Mouse (Mus musculus) forebrain, embryonic 14.5 days (tissue): Measurements from ENCODE around the gene Gga1. TPM values are rescaled to one million over a fixed set of nuclear protein-coding genes. Genes with fewer than 3 reads are reported as not detected.
A peak's percentile ranks its signal among the peaks of the same experiment; 100 is the strongest.

ENCODE experiments used
- ATAC-seq: fragments of 200-750 bp; cut with Nextera tagmentation; 2 replicates; pipeline ENCODE4 v1.8.0; 2017; ENCODE audit warnings: mild to moderate bottlenecking, moderate library complexity
- DNase-seq: peaks from one replicate; pipeline ENCODE4 v3.0.0-alpha.2; 2015; ENCODE audit warnings: low spot score
- H3K27ac ChIP-seq: fragments of 300-500 bp; sonication (generic); 2 replicates; pipeline ENCODE4 v1.5.1; 2014; ENCODE audit warnings: low read depth, mild to moderate bottlenecking, control low read depth, low read length, moderate library complexity
- H3K27me3 ChIP-seq: fragments of 300-500 bp; sonication (generic); replicated peaks from 2 replicates; pipeline ENCODE4 v1.6.1; 2014; ENCODE audit warnings: low read length, control low read depth, mixed read lengths; ENCODE audit not compliant: control insufficient read depth, insufficient read depth
- H3K36me3 ChIP-seq: fragments of 300-500 bp; sonication (generic); 2 replicates; pipeline ENCODE4 v1.6.1; 2014; ENCODE audit warnings: low read length, control low read depth; ENCODE audit not compliant: control insufficient read depth, insufficient read depth
- H3K4me1 ChIP-seq: fragments of 300-500 bp; sonication (generic); 2 replicates; pipeline ENCODE4 v1.6.1; 2014; ENCODE audit warnings: antibody characterized with exemption, low read length, control low read depth; ENCODE audit not compliant: control insufficient read depth, insufficient read depth
- H3K4me2 ChIP-seq: fragments of 300-500 bp; sonication (generic); 2 replicates; pipeline ENCODE4 v1.6.1; 2014; ENCODE audit warnings: mild to moderate bottlenecking, control low read depth, low read length
- H3K4me3 ChIP-seq: fragments of 300-500 bp; sonication (generic); 2 replicates; pipeline ENCODE4 v1.5.1; 2014; ENCODE audit warnings: low read depth, low read length, control low read depth
- H3K9ac ChIP-seq: fragments of 300-500 bp; sonication (generic); 2 replicates; pipeline ENCODE4 v1.6.1; 2014; ENCODE audit warnings: mild to moderate bottlenecking, low read length, control low read depth, moderate library complexity
- H3K9me3 ChIP-seq: fragments of 300-500 bp; sonication (generic); replicated peaks from 2 replicates; pipeline ENCODE4 v1.6.1; 2016; ENCODE audit warnings: low read length, control low read depth, mixed read lengths; ENCODE audit not compliant: control insufficient read depth
- WGBS: fragments of 180-500 bp; shearing (Covaris S2); extraction: QIAGEN DNeasy Blood & Tissue Kit; methylation state at CpG from one replicate; pipeline ENCODE4 v1.1.7; 2014; 5-methylcytosine and 5-hydroxymethylcytosine counted together
- polyA plus RNA-seq: library from polyadenylated mRNA; unstranded; fragments of >200 nt; fragmentation: Nextera tagmentation; extraction: Ambion mirVana; gene quantifications from 2 replicates; pipeline ENCODE4 v1.2.1, GENCODE M21; 2014

Gene Gga1
- polyA plus RNA-seq, 1 experiment from 2014 or later = 34.8 TPM

DNA sequence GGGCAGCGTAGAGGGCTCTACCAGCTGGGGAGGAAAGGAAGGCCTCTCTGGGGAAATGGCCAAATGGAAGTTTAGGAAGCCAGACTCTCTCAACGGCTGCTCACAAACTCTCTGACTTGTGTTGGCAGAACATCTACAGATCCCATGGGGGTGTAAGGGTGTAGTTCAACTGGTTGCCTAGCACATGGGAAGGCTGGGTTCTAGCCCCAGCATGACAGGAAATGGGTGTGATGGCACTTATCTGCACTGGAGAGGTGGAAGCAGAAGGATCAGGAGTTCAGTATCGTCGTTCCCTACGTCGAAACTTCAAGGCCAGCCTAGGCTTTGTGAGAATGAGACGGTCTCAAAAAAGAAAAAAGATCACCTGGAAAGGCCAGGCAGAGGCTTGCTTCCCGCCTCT is 32.0 kb downstream of the Gga1 start:
- DNase-seq (no peak), ATAC-seq (no peak)
- H3K9ac ChIP-seq = no peak overlapping the region
- H3K27me3 ChIP-seq = no peaks in the 10 kb centered on the region
- no peaks in the 10 kb centered on the region for H3K9me3 ChIP-seq
- H3K4me3 ChIP-seq = no peak overlapping the region
- no peak overlapping the region for H3K4me2 ChIP-seq
- H3K4me1 ChIP-seq = peaks cover 4% of the 10 kb centered on the region; the same call in 1 of the 2 replicates
- 96% methylated on average over 8 of the region's 8 CpGs for WGBS
- no peak overlapping the region for H3K27ac ChIP-seq
- H3K36me3 ChIP-seq = no peaks in the 10 kb centered on the region

DNA sequence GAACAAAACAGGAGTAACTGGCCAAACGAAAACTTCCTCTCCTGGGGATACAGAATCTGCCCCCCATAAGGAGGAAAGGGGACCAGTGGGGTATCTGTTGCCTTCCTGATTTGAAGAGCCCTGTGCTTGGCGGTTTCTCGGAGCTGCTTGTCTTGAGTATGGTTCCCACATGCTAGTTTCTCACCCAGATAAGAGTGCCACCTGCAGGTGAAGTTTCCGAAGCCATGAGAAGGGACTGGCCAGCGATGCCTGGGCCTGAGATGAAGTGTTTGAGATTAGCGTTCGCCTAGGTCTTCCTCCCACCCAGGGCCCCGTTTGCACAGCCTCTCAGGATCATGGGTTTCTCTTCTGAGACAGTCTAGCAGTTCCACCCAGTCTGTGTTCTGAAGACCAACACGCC is 35.0 kb downstream of the Gga1 start:
- H3K4me1 ChIP-seq = peaks cover 21% of the 10 kb centered on the region
- no peak overlapping the region for H3K4me2 ChIP-seq
- ATAC-seq = no peak
- H3K27ac ChIP-seq = no peak overlapping the region
- H3K27me3 ChIP-seq = no peaks in the 10 kb centered on the region
- peak; percentile 61 for DNase-seq
- H3K9ac ChIP-seq = 0 out of 2 replicates have a peak overlapping the region, but pooled peaks have one; percentile 32
- 30% methylated on average over 9 of the region's 9 CpGs for WGBS
- no peaks in the 10 kb centered on the region for H3K36me3 ChIP-seq
- no peaks in the 10 kb centered on the region for H3K9me3 ChIP-seq
- H3K4me3 ChIP-seq = no peak overlapping the region

DNA sequence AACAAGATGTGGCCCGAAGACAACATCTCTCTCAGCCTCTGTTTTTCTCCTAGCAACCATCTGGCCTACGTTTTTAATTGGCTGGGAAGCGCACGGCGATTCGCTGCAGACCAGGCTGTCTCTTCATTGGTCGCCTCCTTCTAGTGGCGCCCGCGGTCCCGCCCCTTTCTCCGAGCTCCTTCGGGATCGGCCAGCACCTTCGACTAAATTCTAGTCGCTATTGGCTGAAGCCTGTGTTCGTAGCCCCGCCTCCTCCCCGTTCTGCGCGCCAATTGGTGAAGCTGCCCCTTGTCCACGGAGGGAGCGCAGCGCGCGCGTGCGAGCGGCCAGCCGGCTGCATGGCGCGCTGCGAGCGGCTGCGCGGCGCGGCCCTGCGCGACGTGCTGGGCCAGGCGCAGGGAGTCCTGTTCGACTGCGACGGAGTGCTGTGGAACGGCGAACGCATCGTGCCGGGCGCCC is 36.7 kb downstream of the Gga1 start, which contains the start of gene Pdxp:
Pdxp (plus strand) TSS at position 288 of the 459 bp plus-strand sequence.
- no peaks in the 10 kb centered on the region for H3K27me3 ChIP-seq
- WGBS = under 1% methylated on average over 50 of the region's 51 CpGs
- peaks cover 21% of the 10 kb centered on the region for H3K4me1 ChIP-seq
- peaks cover 12% of the 10 kb centered on the region for H3K36me3 ChIP-seq
- peak; percentile 99 for DNase-seq
- peak; percentile 95 for ATAC-seq
- H3K4me3 ChIP-seq = peak within 1 kb of the TSS; percentile 74
- H3K9ac ChIP-seq = peak within 1 kb of the TSS; percentile 88
- H3K27ac ChIP-seq = peak within 1 kb of the TSS; percentile 97
- peak within 1 kb of the TSS; percentile 94 for H3K4me2 ChIP-seq
- no peaks in the 10 kb centered on the region for H3K9me3 ChIP-seq

DNA sequence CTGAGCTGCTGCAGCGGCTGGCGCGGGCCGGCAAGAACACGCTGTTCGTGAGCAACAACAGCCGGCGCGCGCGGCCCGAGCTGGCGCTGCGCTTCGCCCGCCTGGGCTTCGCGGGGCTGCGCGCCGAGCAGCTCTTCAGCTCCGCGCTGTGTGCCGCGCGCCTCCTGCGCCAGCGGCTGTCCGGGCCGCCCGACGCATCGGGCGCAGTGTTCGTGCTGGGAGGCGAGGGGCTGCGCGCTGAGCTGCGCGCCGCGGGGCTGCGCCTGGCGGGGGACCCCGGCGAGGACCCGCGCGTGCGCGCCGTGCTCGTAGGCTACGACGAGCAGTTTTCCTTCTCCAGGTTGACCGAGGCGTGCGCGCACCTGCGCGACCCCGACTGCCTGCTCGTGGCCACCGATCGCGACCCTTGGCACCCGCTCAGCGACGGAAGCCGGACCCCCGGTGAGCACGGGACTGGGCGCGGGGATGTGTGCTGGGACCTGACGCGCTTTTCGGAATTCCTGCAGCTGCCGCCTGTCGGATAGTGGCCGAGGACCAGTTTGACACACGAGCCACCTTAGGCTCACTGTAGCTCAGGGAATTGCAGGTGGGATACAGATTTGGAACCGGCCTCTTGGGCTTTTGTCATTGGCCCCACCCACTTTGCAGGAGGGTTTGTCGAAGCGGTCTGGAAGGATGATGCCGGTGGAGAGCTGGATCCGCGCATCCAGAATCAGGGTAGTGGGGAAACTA is 37.3 kb downstream of the Gga1 start:
- peak; percentile 60 for DNase-seq
- under 1% methylated on average over 82 of the region's 87 CpGs for WGBS
- H3K9me3 ChIP-seq = no peaks in the 10 kb centered on the region

DNA sequence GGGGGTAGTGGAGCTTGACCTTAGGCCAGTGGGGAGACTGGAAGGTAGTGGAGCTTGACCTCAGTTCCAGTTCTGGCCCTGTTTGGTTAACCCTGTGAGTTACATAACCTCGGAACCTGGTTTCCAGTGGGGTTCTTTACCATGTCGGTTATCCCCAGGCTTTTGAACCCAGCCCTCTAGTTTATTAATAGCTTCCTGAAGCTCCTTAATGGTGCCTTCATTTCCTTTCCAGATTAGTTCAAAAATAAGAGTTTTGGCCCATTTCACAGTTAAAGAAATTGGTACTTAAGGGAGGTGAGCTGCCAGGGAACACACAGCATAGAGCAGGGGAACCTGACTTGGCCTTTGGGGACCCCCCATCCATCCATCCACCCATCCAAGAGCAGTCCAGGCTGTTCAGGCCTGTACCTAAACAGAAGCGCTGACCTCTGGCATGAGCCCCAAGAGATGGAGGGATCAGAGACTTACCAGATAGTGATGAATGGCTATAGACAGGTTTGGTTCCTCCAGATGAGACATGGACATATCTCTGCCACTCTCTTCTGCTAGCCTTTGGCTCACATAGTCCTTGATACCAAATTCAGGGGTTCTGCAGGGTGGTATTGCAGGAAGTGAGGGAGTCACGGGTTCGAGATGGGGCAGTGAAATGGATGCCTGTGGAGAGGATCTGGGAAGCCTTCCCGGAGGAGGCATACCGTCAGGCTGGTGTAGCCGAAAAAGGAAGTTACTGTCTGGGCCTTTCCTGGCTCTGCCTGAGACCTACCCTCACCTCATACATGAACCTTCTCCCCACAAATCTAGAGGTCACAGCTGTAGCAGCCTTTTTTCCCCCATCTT is 38.1 kb downstream of the Gga1 start:
- H3K27ac ChIP-seq = peak overlapping the region; percentile 97; the same call in 1 of the 2 replicates

More for the DNA sequence above, 37.3 kb downstream of the Gga1 start:
- peak overlapping the region; percentile 74 for H3K4me3 ChIP-seq
- H3K9ac ChIP-seq = peak overlapping the region; percentile 88
- peak overlapping the region; percentile 94 for H3K4me2 ChIP-seq
- peak overlapping the region; percentile 97 for H3K27ac ChIP-seq
- ATAC-seq = peak; percentile 68
- peaks cover 21% of the 10 kb centered on the region for H3K4me1 ChIP-seq
- H3K27me3 ChIP-seq = no peaks in the 10 kb centered on the region
- peaks cover 16% of the 10 kb centered on the region for H3K36me3 ChIP-seq

DNA sequence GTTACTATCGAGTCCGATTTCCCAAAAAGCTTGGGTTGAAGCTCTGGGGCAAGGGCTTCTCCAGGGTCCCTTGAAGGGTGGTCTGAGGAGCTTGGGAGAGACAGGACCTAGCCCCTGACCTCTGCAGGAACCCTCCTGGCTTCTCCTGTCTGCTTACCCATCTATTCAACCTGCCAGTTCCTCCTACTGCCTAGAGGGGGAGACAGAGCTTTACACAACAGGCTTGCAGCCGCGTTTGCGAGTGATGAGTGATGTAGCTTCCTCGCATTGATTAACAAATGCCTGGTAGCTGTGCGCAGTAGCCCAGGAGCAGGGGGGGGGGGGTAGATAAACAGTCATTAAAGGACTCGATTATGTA is 38.6 kb downstream of the Gga1 start:
- Histone ChIP-seq H3K27me3 (no peaks in the 10 kb centered on the region), H3K4me3 (peak overlapping the region; percentile 74), H3K36me3 (peaks cover 22% of the 10 kb centered on the region), H3K27ac (no peak overlapping the region), H3K4me1 (peaks cover 21% of the 10 kb centered on the region), H3K9me3 (no peaks in the 10 kb centered on the region), H3K4me2 (peak overlapping the region; percentile 94), H3K9ac (peak overlapping the region; percentile 65)
- peak; percentile 40 for ATAC-seq
- DNase-seq = peak; percentile 95
- WGBS = 11% methylated on average over 8 of the region's 8 CpGs

More for the DNA sequence above, 38.1 kb downstream of the Gga1 start:
- Histone ChIP-seq H3K4me2 (peak overlapping the region; percentile 94), H3K36me3 (peaks cover 22% of the 10 kb centered on the region), H3K4me1 (peaks cover 21% of the 10 kb centered on the region), H3K9ac (peak overlapping the region; percentile 88), H3K4me3 (peak overlapping the region; percentile 74), H3K27me3 (no peaks in the 10 kb centered on the region), H3K9me3 (no peaks in the 10 kb centered on the region)
- ATAC-seq (no peak), DNase-seq (no peak)
- 50% methylated on average over 8 of the region's 8 CpGs for WGBS

DNA sequence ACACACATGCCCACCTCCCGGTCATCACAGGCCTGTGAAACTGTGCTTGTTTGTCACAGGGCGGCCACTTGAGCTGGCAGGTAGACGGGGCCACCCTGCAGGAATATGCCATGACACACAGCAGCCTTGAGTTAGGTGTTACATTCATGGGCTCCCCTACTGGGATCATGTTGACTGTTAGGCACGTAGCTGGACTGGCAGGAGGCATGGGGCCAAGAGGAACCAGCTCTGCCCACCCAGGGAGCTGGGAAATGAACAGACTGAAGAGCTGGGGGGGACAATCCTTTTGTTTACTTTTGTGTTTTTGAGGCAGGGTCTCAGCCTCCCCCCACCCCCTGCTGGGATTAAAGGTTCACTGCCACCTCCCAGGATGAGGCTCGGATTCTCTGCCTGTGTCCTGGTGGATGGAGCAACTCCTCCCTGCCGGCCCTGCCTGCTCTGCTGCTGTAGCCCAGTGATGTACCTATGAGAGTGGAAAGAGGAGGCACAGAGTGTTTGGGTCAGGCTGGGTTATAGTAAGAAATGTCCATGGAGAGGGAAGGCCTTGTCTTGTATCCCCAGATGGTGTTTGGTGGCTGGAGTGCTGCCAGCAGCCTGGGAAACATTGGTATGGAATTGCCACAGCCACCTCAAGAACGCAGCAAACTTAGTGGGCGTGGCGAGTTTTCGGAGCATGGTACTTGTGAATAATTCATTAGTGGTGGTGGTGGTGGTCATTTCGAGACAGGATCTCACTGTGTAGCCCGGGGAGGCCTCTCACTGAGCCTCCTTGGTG is 39.2 kb downstream of the Gga1 start:
- H3K4me3 ChIP-seq = peak overlapping the region; percentile 74
- no peaks in the 10 kb centered on the region for H3K9me3 ChIP-seq
- H3K4me2 ChIP-seq = peak overlapping the region; percentile 94
- ATAC-seq = no peak
- WGBS = 39% methylated on average over 12 of the region's 12 CpGs
- H3K9ac ChIP-seq = peak overlapping the region; percentile 65
- H3K36me3 ChIP-seq = peaks cover 22% of the 10 kb centered on the region
- H3K27me3 ChIP-seq = no peaks in the 10 kb centered on the region
- H3K27ac ChIP-seq = peak overlapping the region; percentile 63; the same call in 1 of the 2 replicates
- peak; percentile 73 for DNase-seq
- peaks cover 21% of the 10 kb centered on the region for H3K4me1 ChIP-seq

DNA sequence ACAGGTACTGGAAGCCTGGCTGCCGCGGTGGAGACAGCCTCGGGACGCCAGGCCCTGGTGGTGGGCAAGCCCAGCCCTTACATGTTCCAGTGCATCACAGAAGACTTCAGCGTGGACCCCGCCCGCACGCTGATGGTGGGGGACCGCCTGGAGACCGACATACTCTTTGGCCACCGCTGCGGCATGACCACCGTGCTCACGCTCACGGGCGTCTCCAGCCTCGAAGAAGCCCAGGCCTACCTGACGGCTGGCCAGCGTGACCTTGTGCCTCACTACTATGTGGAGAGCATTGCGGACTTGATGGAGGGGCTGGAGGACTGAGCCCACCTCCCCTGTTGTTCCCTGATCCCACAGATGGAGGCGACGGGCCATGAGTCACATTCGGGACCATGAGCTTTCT is 41.1 kb downstream of the Gga1 start:
- H3K4me2 ChIP-seq = no peak overlapping the region
- 94% methylated on average over 23 of the region's 23 CpGs for WGBS
- no peak for DNase-seq

More for the DNA sequence above, 41.1 kb downstream of the Gga1 start:
- peaks cover 20% of the 10 kb centered on the region for H3K4me1 ChIP-seq
- H3K4me3 ChIP-seq = no peak overlapping the region
- no peaks in the 10 kb centered on the region for H3K9me3 ChIP-seq
- H3K27ac ChIP-seq = no peak overlapping the region
- H3K27me3 ChIP-seq = no peaks in the 10 kb centered on the region
- H3K36me3 ChIP-seq = peaks cover 22% of the 10 kb centered on the region
- H3K9ac ChIP-seq = no peak overlapping the region
- no peak for ATAC-seq
